Mouse (Mus musculus): ENCODE results near the gene Scarb1. TPM values are rescaled to one million over a fixed set of nuclear protein-coding genes. Genes with fewer than 3 reads are reported as not detected.
A peak's percentile ranks its signal among the peaks of the same experiment; 100 is the strongest.

Gene Scarb1
- polyA plus RNA-seq, 1 experiment from 2014 or later: 62.6 TPM

GRCm38 (mm10) chr5:125317953-125318352 lies 22.9 kb downstream of the Scarb1 start:
- Histone ChIP-seq H3K4me1 (ENCODE audit: control insufficient read depth, insufficient read depth, low read depth, low read length) (no peaks in the 10 kb centered on the region; the same call in 1 of the 2 replicates), H3K9ac (ENCODE audit: low read depth, low read length) (no peak overlapping the region), H3K4me3 (ENCODE audit: low read length) (no peak overlapping the region), H3K4me2 (ENCODE audit: low read length) (no peak overlapping the region), H3K9me3 (ENCODE audit: control insufficient read depth, low read length) (no peaks in the 10 kb centered on the region), H3K27ac (ENCODE audit: low read depth, low read length) (no peak overlapping the region), H3K36me3 (ENCODE audit: control insufficient read depth, insufficient read depth, low read length) (no peaks in the 10 kb centered on the region), H3K27me3 (replicated peaks; ENCODE audit: control insufficient read depth, insufficient read depth, low read length) (no peaks in the 10 kb centered on the region)
- 86% methylated on average over 8 of the region's 8 CpGs for WGBS
- no peak for ATAC-seq

GRCm38 (mm10) chr5:125317296-125317695 lies 23.6 kb downstream of the Scarb1 start:
- Histone ChIP-seq H3K27me3 (replicated peaks; ENCODE audit: control insufficient read depth, insufficient read depth, low read length) (no peaks in the 10 kb centered on the region), H3K9me3 (ENCODE audit: control insufficient read depth, low read length) (no peaks in the 10 kb centered on the region), H3K4me3 (ENCODE audit: low read length) (no peak overlapping the region), H3K4me1 (ENCODE audit: control insufficient read depth, insufficient read depth, low read depth, low read length) (no peaks in the 10 kb centered on the region; the same call in 1 of the 2 replicates), H3K4me2 (ENCODE audit: low read length) (no peak overlapping the region), H3K36me3 (ENCODE audit: control insufficient read depth, insufficient read depth, low read length) (no peaks in the 10 kb centered on the region), H3K9ac (ENCODE audit: low read depth, low read length) (no peak overlapping the region), H3K27ac (ENCODE audit: low read depth, low read length) (no peak overlapping the region)
- WGBS: 84% methylated on average over 7 of the region's 7 CpGs
- no peak for ATAC-seq

- H3K36me3 ChIP-seq (ENCODE audit: control insufficient read depth, insufficient read depth, low read length): no peaks in the 10 kb centered on the region
- no peak overlapping the region for H3K4me2 ChIP-seq (ENCODE audit: low read length)
- no peaks in the 10 kb centered on the region for H3K9me3 ChIP-seq (ENCODE audit: control insufficient read depth, low read length)
- 84% methylated on average over 2 of the region's 2 CpGs for WGBS
- H3K9ac ChIP-seq (ENCODE audit: low read depth, low read length): no peak overlapping the region
- no peak overlapping the region for H3K4me3 ChIP-seq (ENCODE audit: low read length)
- no peak overlapping the region for H3K27ac ChIP-seq (ENCODE audit: low read depth, low read length)
- no peak for ATAC-seq
- H3K27me3 ChIP-seq (replicated peaks; ENCODE audit: control insufficient read depth, insufficient read depth, low read length): no peaks in the 10 kb centered on the region
- H3K4me1 ChIP-seq (ENCODE audit: control insufficient read depth, insufficient read depth, low read depth, low read length): no peaks in the 10 kb centered on the region; the same call in 1 of the 2 replicates
Observed at GRCm38 (mm10) chr5:125316771-125317170, 24.1 kb downstream of the Scarb1 start.

DNA sequence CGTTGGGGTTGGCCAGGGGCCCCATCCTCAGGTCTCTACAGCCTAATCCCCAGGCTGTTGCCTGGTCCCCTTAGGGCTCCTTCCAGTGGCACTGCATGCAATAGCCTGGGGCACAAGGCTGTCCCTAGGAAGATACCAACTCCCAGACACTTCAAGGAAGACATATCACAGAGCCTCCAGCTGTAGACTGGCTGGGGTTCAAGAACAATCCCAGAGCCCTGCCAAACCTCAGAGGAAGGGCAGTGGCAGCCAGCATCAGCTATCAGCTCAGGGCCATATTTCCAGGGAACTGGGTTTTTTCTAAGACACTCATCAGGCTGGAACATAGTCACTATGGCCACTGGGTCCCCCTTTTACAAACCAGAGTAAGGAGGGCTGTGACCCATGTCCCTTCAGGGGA lies 25.8 kb downstream of the Scarb1 start:
- Histone ChIP-seq H3K9ac (ENCODE audit: low read depth, low read length) (no peak overlapping the region), H3K27me3 (replicated peaks; ENCODE audit: control insufficient read depth, insufficient read depth, low read length) (no peaks in the 10 kb centered on the region), H3K9me3 (ENCODE audit: control insufficient read depth, low read length) (no peaks in the 10 kb centered on the region), H3K27ac (ENCODE audit: low read depth, low read length) (no peak overlapping the region), H3K4me1 (ENCODE audit: control insufficient read depth, insufficient read depth, low read depth, low read length) (no peaks in the 10 kb centered on the region; the same call in 1 of the 2 replicates), H3K36me3 (ENCODE audit: control insufficient read depth, insufficient read depth, low read length) (no peaks in the 10 kb centered on the region), H3K4me2 (ENCODE audit: low read length) (no peak overlapping the region), H3K4me3 (ENCODE audit: low read length) (no peak overlapping the region)
- WGBS: 71% methylated on average over 1 of the region's 1 CpGs
- ATAC-seq: no peak

GRCm38 (mm10) chr5:125313991-125314390 lies 26.9 kb downstream of the Scarb1 start:
- no peak overlapping the region for H3K9ac ChIP-seq (ENCODE audit: low read depth, low read length)
- no peaks in the 10 kb centered on the region for H3K9me3 ChIP-seq (ENCODE audit: control insufficient read depth, low read length)
- H3K4me3 ChIP-seq (ENCODE audit: low read length): no peak overlapping the region
- no peaks in the 10 kb centered on the region for H3K27me3 ChIP-seq (replicated peaks; ENCODE audit: control insufficient read depth, insufficient read depth, low read length)
- H3K4me2 ChIP-seq (ENCODE audit: low read length): no peak overlapping the region
- no peaks in the 10 kb centered on the region for H3K36me3 ChIP-seq (ENCODE audit: control insufficient read depth, insufficient read depth, low read length)
- no peaks in the 10 kb centered on the region; the same call in 1 of the 2 replicates for H3K4me1 ChIP-seq (ENCODE audit: control insufficient read depth, insufficient read depth, low read depth, low read length)
- no peak for ATAC-seq
- H3K27ac ChIP-seq (ENCODE audit: low read depth, low read length): no peak overlapping the region
- WGBS: 80% methylated on average over 11 of the region's 11 CpGs

DNA sequence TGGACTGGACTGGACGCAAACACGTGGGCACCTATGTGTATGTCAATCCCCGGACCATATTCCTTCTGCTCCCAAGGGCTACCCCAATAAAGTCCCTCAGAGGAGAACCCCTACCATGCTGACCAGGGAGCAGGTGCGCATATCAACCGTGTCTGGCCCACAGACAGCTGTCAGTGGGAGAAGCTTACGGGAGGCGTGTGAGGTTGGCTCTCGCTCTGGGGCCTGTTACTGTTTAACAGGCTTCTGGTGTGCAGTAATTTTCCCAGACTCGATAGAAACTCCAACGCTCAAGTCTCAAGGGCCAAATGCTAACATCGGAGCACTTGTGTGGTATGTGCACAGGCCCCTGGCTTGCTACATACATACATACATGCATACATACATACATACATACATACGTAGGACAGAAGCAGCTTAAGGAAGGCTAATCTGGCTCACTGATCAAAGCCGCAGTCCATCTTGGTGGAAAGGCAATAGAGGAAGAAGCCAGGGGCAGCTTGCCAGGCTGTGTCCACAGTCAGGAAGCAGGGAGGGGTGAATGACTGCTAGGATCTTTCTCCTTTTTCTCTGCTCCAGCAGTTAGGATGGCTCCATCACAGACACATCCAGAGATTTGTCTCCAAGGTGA lies 27.8 kb downstream of the Scarb1 start:
- no peaks in the 10 kb centered on the region for H3K36me3 ChIP-seq (ENCODE audit: control insufficient read depth, insufficient read depth, low read length)
- H3K27me3 ChIP-seq (replicated peaks; ENCODE audit: control insufficient read depth, insufficient read depth, low read length): no peaks in the 10 kb centered on the region
- no peak overlapping the region for H3K4me3 ChIP-seq (ENCODE audit: low read length)
- no peaks in the 10 kb centered on the region for H3K9me3 ChIP-seq (ENCODE audit: control insufficient read depth, low read length)
- 0 out of 2 replicates have a peak, but pooled peaks have one; percentile 29 for ATAC-seq
- no peaks in the 10 kb centered on the region; the same call in 1 of the 2 replicates for H3K4me1 ChIP-seq (ENCODE audit: control insufficient read depth, insufficient read depth, low read depth, low read length)
- H3K9ac ChIP-seq (ENCODE audit: low read depth, low read length): no peak overlapping the region
- H3K27ac ChIP-seq (ENCODE audit: low read depth, low read length): 0 out of 2 replicates have a peak overlapping the region, but pooled peaks have one; percentile 16
- 71% methylated on average over 13 of the region's 13 CpGs for WGBS
- no peak overlapping the region for H3K4me2 ChIP-seq (ENCODE audit: low read length)

GRCm38 (mm10) chr5:125310986-125311385 lies 29.9 kb downstream of the Scarb1 start:
- Histone ChIP-seq H3K4me2 (ENCODE audit: low read length) (no peak overlapping the region), H3K9me3 (ENCODE audit: control insufficient read depth, low read length) (no peaks in the 10 kb centered on the region), H3K27ac (ENCODE audit: low read depth, low read length) (no peak overlapping the region), H3K36me3 (ENCODE audit: control insufficient read depth, insufficient read depth, low read length) (no peaks in the 10 kb centered on the region), H3K4me1 (ENCODE audit: control insufficient read depth, insufficient read depth, low read depth, low read length) (no peaks in the 10 kb centered on the region; the same call in 1 of the 2 replicates), H3K4me3 (ENCODE audit: low read length) (no peak overlapping the region), H3K27me3 (replicated peaks; ENCODE audit: control insufficient read depth, insufficient read depth, low read length) (no peaks in the 10 kb centered on the region), H3K9ac (ENCODE audit: low read depth, low read length) (no peak overlapping the region)
- WGBS: 83% methylated on average over 2 of the region's 2 CpGs
- ATAC-seq: no peak

DNA sequence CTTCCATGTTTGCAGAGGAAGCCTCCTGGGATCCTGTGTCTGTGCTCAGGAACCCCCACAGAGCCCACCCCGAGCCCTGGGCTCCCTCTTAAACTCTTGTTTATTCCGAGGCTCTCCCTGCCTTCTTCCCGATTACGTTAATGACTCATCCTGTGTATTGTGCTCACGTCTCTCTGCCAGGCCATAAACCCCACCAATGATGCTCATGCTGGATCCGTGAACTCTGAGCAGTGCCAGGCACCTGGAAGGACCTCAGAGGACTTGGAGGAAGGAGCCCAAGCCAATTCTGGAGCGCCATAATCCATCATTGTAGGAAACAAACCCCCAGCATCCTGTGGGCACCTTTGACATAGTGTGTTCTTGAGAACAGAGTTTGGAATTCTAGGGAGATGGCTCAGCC lies 31.7 kb downstream of the Scarb1 start:
- WGBS: 73% methylated on average over 7 of the region's 7 CpGs
- Histone ChIP-seq H3K27me3 (replicated peaks; ENCODE audit: control insufficient read depth, insufficient read depth, low read length) (no peaks in the 10 kb centered on the region), H3K4me1 (ENCODE audit: control insufficient read depth, insufficient read depth, low read depth, low read length) (no peaks in the 10 kb centered on the region; the same call in 1 of the 2 replicates), H3K9me3 (ENCODE audit: control insufficient read depth, low read length) (no peaks in the 10 kb centered on the region), H3K4me3 (ENCODE audit: low read length) (no peak overlapping the region), H3K4me2 (ENCODE audit: low read length) (no peak overlapping the region), H3K27ac (ENCODE audit: low read depth, low read length) (no peak overlapping the region), H3K36me3 (ENCODE audit: control insufficient read depth, insufficient read depth, low read length) (no peaks in the 10 kb centered on the region), H3K9ac (ENCODE audit: low read depth, low read length) (no peak overlapping the region)
- ATAC-seq: no peak

DNA sequence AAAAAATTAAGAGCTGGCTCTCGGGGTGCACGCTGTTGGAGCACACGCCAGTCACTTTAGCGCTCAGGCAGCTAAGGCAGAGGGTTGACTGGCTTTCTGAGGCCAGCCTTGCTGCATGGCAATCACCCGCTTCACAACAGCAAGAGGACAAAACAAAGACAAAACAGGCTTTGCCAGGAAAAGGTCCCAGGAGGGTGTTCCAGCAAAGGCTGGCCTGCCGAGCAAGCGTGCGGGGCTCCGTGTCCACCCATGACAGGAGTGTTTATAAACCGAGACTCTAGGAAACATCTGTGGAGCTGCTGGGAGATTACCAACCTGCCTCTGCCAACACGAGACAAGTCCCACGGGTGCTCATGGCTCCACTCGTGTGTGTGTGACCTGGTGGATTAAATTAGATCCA lies 34.1 kb downstream of the Scarb1 start:
- no peaks in the 10 kb centered on the region for H3K36me3 ChIP-seq (ENCODE audit: control insufficient read depth, insufficient read depth, low read length)
- H3K9me3 ChIP-seq (ENCODE audit: control insufficient read depth, low read length): no peaks in the 10 kb centered on the region
- no peak overlapping the region for H3K4me2 ChIP-seq (ENCODE audit: low read length)
- no peaks in the 10 kb centered on the region; the same call in 1 of the 2 replicates for H3K4me1 ChIP-seq (ENCODE audit: control insufficient read depth, insufficient read depth, low read depth, low read length)
- H3K9ac ChIP-seq (ENCODE audit: low read depth, low read length): no peak overlapping the region
- no peak for ATAC-seq
- H3K4me3 ChIP-seq (ENCODE audit: low read length): no peak overlapping the region
- no peak overlapping the region for H3K27ac ChIP-seq (ENCODE audit: low read depth, low read length)
- 61% methylated on average over 13 of the region's 13 CpGs for WGBS
- H3K27me3 ChIP-seq (replicated peaks; ENCODE audit: control insufficient read depth, insufficient read depth, low read length): no peaks in the 10 kb centered on the region

Measured in hindbrain, embryonic 16.5 days (tissue).